Mouse (Mus musculus) liver, postnatal 0 days (tissue): ENCODE measurements at regions not wholly inside any gene's neighbourhood (a gene's known extent, or its start where the extent isn't known, plus 50 kb on each side); places are given as distances from the start of the nearest gene placed in this dataset.

Experiments used
- CTCF ChIP-seq: sonication (generic); IDR thresholded peaks from 2 replicates; pipeline ENCODE4 v1.5.1; 2016; ENCODE audit warnings: antibody characterized with exemption, low read depth
- EP300 ChIP-seq: IDR thresholded peaks from 2 replicates; pipeline ENCODE4 v1.6.1; 2016; ENCODE audit warnings: antibody characterized with exemption, low read depth, mild to moderate bottlenecking

- no peak for TF ChIP-seq EP300
- no peak for TF ChIP-seq CTCF
Measured at GRCm38 (mm10) chr12:45670246-45670873, 595.9 kb upstream of the Stxbp6 start.
